Mouse (Mus musculus): ENCODE results near the gene Atp5c1. TPM values are rescaled to one million over a fixed set of nuclear protein-coding genes. Genes with fewer than 3 reads are reported as not detected.

Gene Atp5c1
- 258 and 383 TPM in 2 replicates for polyA plus RNA-seq (2012; rRNA removed; ENCODE audit: low replicate concordance)

DNA sequence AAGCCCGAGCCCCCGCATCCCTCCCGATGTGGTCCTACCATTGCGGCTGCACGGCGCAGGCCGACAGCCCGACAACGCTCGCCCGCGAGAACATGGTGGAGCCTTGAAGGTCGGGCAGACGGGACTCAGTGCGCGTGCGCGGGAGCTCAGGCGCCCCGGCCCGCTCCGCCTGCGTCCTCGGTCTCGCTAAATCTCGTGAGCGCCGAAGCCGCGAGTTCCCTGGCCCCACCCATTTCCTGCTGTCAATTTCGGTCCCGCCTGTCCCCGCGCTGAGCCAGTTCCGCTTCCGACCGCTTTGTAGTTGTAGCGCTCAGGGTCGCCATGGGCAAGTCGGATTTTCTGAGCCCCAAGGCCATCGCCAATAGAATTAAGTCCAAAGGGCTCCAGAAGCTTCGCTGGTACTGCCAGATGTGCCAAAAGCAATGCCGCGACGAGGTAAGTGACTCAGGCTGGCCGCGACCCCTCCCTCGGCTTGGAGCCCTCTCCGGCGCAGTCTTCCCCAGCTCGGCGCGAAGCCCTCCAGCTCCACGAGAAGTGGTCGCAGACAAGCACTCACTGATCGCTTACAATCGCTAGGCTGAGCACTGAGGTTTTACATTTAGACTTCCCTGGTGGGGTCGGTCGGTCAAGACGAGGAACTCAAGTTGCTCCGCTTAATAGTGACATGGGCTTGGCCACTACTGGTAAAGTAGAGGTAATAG lies at the start of gene Atp5c1, which contains the start of gene Kin:
Gene Atp5c1, minus strand, starts transcription at position 201 of the 701 bp plus-strand sequence.
Gene Kin, plus strand, starts transcription at position 284 of the 701 bp plus-strand sequence.

DNA sequence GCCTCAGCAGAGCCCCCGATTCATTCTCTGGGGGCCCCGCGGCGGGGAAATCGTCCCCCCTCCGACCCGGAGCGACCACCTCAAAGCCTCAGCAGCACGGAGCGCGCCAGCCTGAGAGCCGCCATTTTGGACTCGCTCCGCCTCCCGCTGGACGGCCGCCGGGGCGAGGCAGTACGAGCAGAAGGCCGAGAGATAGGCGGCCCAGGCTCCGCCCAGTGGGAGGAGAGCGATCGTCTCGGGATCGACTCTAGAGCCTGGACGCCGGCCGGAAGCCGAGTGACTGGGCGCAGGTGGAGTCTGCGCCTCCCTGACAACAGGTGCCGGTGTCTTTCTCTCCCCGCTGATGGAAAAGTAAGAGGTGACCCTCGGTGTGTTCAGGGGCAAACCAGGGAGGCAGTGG lies 31.8 kb downstream of the Atp5c1 start, which contains the start of gene Taf3:
Gene Taf3, minus strand, starts transcription at position 136 of the 400 bp plus-strand sequence.

Other genes starting within 250 kb of the Atp5c1 start
- gene 4930412O13Rik, start 199.3 kb downstream of the Atp5c1 start, polyA plus RNA-seq (2012; rRNA removed; ENCODE audit: low replicate concordance): not detected in 2 replicates
- gene 9230102O04Rik, start 191.0 kb downstream of the Atp5c1 start, polyA plus RNA-seq (2012; rRNA removed; ENCODE audit: low replicate concordance): not detected in 2 replicates
- gene Gata3, start 190.5 kb downstream of the Atp5c1 start, polyA plus RNA-seq (2012; rRNA removed; ENCODE audit: low replicate concordance): 1.1 and 1.2 TPM in 2 replicates
- gene Taf3, start 31.9 kb downstream of the Atp5c1 start, polyA plus RNA-seq (2012; rRNA removed; ENCODE audit: low replicate concordance): 2.7 and 3.2 TPM in 2 replicates
- gene Kin, start 83 bp upstream of the Atp5c1 start, polyA plus RNA-seq (2012; rRNA removed; ENCODE audit: low replicate concordance): 0.55 and 0.78 TPM in 2 replicates
- gene Itih2, start 50.9 kb upstream of the Atp5c1 start, polyA plus RNA-seq (2012; rRNA removed; ENCODE audit: low replicate concordance): 1.5 TPM in 1 of 2 replicates, not detected in the other
- 1.5 and 1.7 TPM in 2 replicates for gene Itih5, start 73.1 kb upstream of the Atp5c1 start, polyA plus RNA-seq (2012; rRNA removed; ENCODE audit: low replicate concordance)